Mouse (Mus musculus) small intestine, adult 2 months (tissue): ENCODE data around the gene Lix1. TPM values are rescaled to one million over a fixed set of nuclear protein-coding genes. Genes with fewer than 3 reads are reported as not detected.

Experiments used
- H3K27ac ChIP-seq: fragments of 200-500 bp; 2 replicates; pipeline ENCODE4 v1.5.1; 2012; ENCODE audit warnings: low read depth, low read length, control low read depth, inconsistent platforms; ENCODE audit not compliant: insufficient read depth
- H3K27me3 ChIP-seq: fragments of 200-500 bp; 2 replicates; pipeline ENCODE4 v1.6.1; 2012; ENCODE audit warnings: mild to moderate bottlenecking, moderate library complexity, low read length, inconsistent platforms; ENCODE audit not compliant: control insufficient read depth, insufficient read depth
- H3K36me3 ChIP-seq: fragments of 200-500 bp; 2 replicates; pipeline ENCODE4 v1.6.1; 2012; ENCODE audit warnings: mild to moderate bottlenecking, low read length, control low read depth, inconsistent platforms; ENCODE audit not compliant: control insufficient read depth, insufficient read depth
- H3K4me1 ChIP-seq: fragments of 200-500 bp; 2 replicates; pipeline ENCODE4 v1.6.1; 2012; ENCODE audit warnings: low read length, inconsistent platforms, mixed read lengths; ENCODE audit not compliant: control insufficient read depth, insufficient read depth, insufficient read length
- H3K4me3 ChIP-seq: fragments of 200-500 bp; 2 replicates; pipeline ENCODE4 v1.5.1; 2012; ENCODE audit warnings: low read depth, mild to moderate bottlenecking, control low read depth, inconsistent platforms, low read length, moderate library complexity
- CTCF ChIP-seq: fragments of 200-500 bp; IDR thresholded peaks from 2 replicates; pipeline ENCODE4 v1.5.1; 2012; ENCODE audit warnings: low read depth, mild to moderate bottlenecking, control low read depth, inconsistent platforms, low read length, moderate library complexity, mixed read lengths; ENCODE audit not compliant: insufficient replicate concordance, insufficient read length; ENCODE audit errors: extremely low read depth
- POLR2A ChIP-seq: fragments of 200-500 bp; IDR thresholded peaks from 2 replicates; pipeline ENCODE4 v1.6.1; 2012; ENCODE audit warnings: low read depth, mild to moderate bottlenecking, control low read depth, inconsistent platforms, low read length, moderate library complexity
- WGBS: fragments of 180-500 bp; shearing (Covaris S2); methylation state at CpG from one replicate; pipeline ENCODE4 v1.1.7; 2018; 5-methylcytosine and 5-hydroxymethylcytosine counted together
- polyA plus RNA-seq: library from polyadenylated mRNA; depleted of rRNA; stranded (reverse); fragments of >200 nt; gene quantifications from 2 replicates; pipeline ENCODE4 v1.2.3, GENCODE M21; 2012

The Lix1 gene
- polyA plus RNA-seq, 1 experiment = not detected

GRCm38 (mm10) chr17:17391823-17392222, 10.6 kb upstream of the Lix1 start:
- H3K4me1 ChIP-seq = no peaks in the 10 kb centered on the region
- H3K27me3 ChIP-seq = no peaks in the 10 kb centered on the region
- TF ChIP-seq CTCF = no peak
- no peak for TF ChIP-seq POLR2A
- 92% methylated on average over 4 of the region's 4 CpGs for WGBS
- H3K27ac ChIP-seq = no peak overlapping the region
- H3K36me3 ChIP-seq = peaks cover 32% of the 10 kb centered on the region
- H3K4me3 ChIP-seq = no peak overlapping the region

GRCm38 (mm10) chr17:17392863-17393262, 9.6 kb upstream of the Lix1 start:
- H3K4me1 ChIP-seq = no peaks in the 10 kb centered on the region
- TF ChIP-seq CTCF = peak; percentile 10; the same call in 1 of the 2 replicates
- no peak for TF ChIP-seq POLR2A
- no peak overlapping the region for H3K4me3 ChIP-seq
- WGBS = 67% methylated on average over 7 of the region's 7 CpGs
- no peak overlapping the region for H3K27ac ChIP-seq
- peaks cover 26% of the 10 kb centered on the region for H3K36me3 ChIP-seq
- no peaks in the 10 kb centered on the region for H3K27me3 ChIP-seq

GRCm38 (mm10) chr17:17393300-17393699, 9.2 kb upstream of the Lix1 start:
- Histone ChIP-seq H3K4me1 (no peaks in the 10 kb centered on the region), H3K27ac (no peak overlapping the region), H3K27me3 (no peaks in the 10 kb centered on the region), H3K36me3 (peaks cover 26% of the 10 kb centered on the region), H3K4me3 (no peak overlapping the region)
- no peak for TF ChIP-seq CTCF
- no peak for TF ChIP-seq POLR2A
- 92% methylated on average over 6 of the region's 6 CpGs for WGBS

- WGBS = 32% methylated on average over 4 of the region's 4 CpGs
- Histone ChIP-seq H3K4me3 (no peak overlapping the region), H3K36me3 (peaks cover 19% of the 10 kb centered on the region), H3K27ac (no peak overlapping the region), H3K27me3 (no peaks in the 10 kb centered on the region), H3K4me1 (no peaks in the 10 kb centered on the region)
- TF ChIP-seq POLR2A (no peak), CTCF (no peak)
Observed at GRCm38 (mm10) chr17:17394336-17394735, 8.1 kb upstream of the Lix1 start.

- Histone ChIP-seq H3K4me1 (no peaks in the 10 kb centered on the region), H3K4me3 (no peak overlapping the region), H3K27me3 (no peaks in the 10 kb centered on the region), H3K36me3 (peaks cover 7% of the 10 kb centered on the region), H3K27ac (no peak overlapping the region)
- 62% methylated on average over 1 of the region's 1 CpGs for WGBS
- TF ChIP-seq POLR2A (no peak), CTCF (no peak)
Observed at GRCm38 (mm10) chr17:17396869-17397268, 5.6 kb upstream of the Lix1 start.

- Histone ChIP-seq H3K36me3 (peaks cover 5% of the 10 kb centered on the region), H3K27me3 (no peaks in the 10 kb centered on the region), H3K4me1 (no peaks in the 10 kb centered on the region), H3K4me3 (no peak overlapping the region), H3K27ac (no peak overlapping the region)
- 59% methylated on average over 2 of the region's 2 CpGs for WGBS
- TF ChIP-seq POLR2A = no peak
- TF ChIP-seq CTCF = no peak
Observed at GRCm38 (mm10) chr17:17398664-17399063, 3.8 kb upstream of the Lix1 start.

GRCm38 (mm10) chr17:17403038-17403437, 566 bp downstream of the Lix1 start:
- 56% methylated on average over 5 of the region's 5 CpGs for WGBS
- H3K27me3 ChIP-seq = no peaks in the 10 kb centered on the region
- no peak overlapping the region for H3K4me3 ChIP-seq
- no peaks in the 10 kb centered on the region for H3K36me3 ChIP-seq
- no peak for TF ChIP-seq POLR2A
- no peak for TF ChIP-seq CTCF
- H3K27ac ChIP-seq = no peak overlapping the region
- H3K4me1 ChIP-seq = peaks cover 3% of the 10 kb centered on the region; the same call in 1 of the 2 replicates

- H3K4me1 ChIP-seq = peaks cover 3% of the 10 kb centered on the region; the same call in 1 of the 2 replicates
- H3K36me3 ChIP-seq = no peaks in the 10 kb centered on the region
- no peak for TF ChIP-seq POLR2A
- no peak for TF ChIP-seq CTCF
- no peaks in the 10 kb centered on the region for H3K27me3 ChIP-seq
- H3K27ac ChIP-seq = no peak overlapping the region
- no peak overlapping the region for H3K4me3 ChIP-seq
- 29% methylated on average over 3 of the region's 3 CpGs for whole genome bisulfite sequencing
Observed at GRCm38 (mm10) chr17:17403578-17404112, 1.2 kb downstream of the Lix1 start.
